Mouse (Mus musculus): ENCODE measurements around the gene Myo18a.

Gene Myo18a

DNA sequence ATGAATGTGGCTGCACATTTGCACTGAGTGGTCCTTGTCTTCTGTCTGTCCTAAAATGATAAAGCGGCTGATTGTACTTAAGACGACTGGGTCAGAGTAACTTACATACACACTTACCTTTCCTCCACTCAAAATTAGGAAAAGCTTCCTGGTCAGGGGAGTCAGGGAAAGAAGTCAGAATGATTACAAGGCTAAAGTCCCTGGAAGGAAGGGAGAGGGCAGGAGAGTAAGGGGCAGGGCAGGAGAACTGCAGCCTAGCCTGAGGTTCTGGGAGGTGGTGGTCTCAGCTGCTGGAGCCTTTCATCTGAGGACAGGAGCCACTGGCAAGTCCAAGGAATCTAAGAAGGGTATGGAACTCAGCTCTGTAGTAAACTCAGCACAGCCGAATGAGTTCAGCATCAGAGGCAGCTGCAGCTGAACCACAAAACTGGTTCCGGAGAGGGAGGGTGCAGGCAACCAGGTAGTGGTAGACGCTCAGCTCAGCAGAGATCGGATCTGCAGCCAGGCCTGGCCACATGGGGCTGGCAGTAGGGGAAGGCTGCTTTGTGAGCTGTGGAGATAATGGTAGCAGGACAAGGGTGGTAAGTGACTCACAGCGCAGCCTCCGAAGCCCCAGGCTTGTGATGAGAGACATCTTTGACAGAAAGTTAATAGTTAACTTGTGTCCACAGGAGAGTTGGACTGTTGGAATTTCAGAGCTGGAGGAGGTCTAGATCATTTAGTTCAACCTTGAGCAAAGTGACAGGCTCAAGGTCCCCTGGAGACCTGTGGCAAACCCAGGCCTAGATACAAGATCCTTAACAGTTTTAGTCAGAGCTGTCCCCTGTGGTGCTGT is 9.1 kb downstream of the Myo18a start:
- DNase-seq (ENCODE audit: low spot score): no peak

DNA sequence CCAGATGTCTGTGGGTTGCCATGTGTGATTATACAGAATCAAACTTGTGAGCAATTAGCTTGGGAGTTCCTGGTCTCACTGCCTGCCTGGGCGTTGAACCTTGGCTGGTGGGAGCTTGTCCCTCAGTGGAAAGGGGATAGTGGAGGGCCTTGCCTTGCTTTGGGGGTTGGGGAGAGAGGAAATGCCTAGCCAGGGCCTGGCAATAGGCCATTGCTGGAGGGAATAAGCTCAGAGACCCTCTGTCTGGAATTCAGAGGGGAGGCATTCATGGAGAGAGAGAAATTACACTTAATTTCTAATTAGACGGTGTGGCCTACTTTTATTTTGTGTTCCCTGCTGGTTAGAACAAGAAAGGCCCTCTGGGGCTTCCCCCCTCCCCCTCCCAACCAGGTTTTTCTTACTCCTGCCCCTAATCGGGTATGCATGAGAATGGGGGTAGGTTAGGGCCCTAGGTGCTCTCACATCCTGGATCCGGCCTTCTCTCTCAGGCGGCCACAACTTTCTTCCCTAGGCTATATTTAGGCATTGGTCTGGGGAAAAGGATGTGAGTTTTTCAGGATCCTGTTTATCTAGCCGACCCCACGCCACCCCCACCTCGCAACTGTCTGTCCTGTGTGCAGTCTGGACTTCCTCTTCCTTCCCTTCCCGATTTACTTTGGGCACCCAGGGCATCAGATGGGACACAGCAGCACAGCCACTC is 12.8 kb downstream of the Myo18a start:
- DNase-seq (ENCODE audit: low spot score): no peak

DNA sequence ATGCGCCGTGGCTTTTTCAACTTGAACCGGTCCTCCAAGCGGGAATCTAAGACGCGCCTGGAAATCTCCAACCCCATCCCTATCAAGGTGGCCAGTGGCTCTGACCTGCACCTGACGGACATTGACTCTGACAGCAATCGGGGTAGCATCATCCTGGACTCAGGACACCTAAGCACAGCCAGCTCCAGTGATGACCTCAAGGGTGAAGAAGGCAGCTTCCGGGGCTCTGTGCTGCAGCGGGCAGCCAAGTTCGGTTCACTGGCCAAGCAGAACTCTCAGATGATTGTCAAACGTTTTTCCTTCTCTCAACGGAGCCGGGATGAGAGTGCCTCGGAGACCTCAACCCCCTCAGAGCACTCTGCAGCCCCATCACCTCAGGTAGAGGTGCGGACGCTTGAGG is 14.4 kb downstream of the Myo18a start:
- DNase-seq (ENCODE audit: low spot score): no peak

GRCm38 (mm10) chr11:77777937-77778336 is 14.9 kb downstream of the Myo18a start:
- no peak for DNase-seq (ENCODE audit: low spot score)

DNA sequence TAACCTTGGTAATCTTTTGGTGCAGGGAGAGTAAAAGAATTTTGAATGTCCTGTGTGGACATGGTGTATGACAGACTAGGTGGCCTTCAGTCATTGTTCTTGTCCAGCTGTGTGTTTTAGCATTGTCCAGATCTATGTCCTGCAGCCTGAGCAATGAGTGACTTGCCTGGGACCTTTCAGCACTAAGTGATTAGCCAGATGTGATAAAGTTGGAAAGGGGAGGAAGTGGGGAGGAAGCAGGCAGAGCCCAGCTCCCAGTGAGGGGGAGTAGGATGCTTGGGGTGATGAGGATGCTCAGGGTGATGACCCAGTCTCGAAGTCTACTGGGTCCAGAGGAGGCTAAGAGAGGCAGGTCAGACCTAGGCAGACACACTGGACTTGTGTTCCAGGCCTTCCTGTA is 16.2 kb downstream of the Myo18a start:
- DNase-seq (ENCODE audit: low spot score): no peak

GRCm38 (mm10) chr11:77781088-77781487 is 18.0 kb downstream of the Myo18a start:
- DNase-seq (ENCODE audit: low spot score): no peak

GRCm38 (mm10) chr11:77782104-77782815 is 19.2 kb downstream of the Myo18a start:
- DNase-seq (ENCODE audit: low spot score): no peak

DNA sequence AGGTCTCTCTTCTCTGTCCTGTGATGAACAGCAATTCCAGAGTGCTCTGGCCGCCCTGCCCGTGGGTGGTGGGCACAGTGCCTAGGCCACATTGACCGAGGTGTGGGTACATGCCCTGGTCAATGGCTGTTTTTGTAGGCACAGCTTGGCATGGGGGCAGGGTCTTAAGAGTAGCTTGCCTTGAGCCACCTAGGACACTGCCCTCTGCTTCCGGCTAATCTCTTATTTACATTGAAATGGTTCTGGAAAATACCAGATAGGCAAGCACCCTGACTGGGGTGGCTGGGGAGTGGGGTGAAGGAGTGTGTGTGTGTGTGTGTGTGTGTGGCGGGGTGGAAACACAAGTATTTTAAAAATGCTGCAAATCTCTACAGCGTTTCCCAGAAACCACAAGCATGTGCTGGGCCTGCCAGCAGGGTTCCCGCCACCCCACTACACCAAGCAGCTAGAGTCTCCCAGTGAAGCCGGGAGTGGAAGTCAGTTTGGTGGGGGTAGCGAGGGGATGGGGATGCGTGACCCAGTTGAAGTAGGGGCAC is 20.2 kb downstream of the Myo18a start:
- no peak for DNase-seq (ENCODE audit: low spot score)

DNA sequence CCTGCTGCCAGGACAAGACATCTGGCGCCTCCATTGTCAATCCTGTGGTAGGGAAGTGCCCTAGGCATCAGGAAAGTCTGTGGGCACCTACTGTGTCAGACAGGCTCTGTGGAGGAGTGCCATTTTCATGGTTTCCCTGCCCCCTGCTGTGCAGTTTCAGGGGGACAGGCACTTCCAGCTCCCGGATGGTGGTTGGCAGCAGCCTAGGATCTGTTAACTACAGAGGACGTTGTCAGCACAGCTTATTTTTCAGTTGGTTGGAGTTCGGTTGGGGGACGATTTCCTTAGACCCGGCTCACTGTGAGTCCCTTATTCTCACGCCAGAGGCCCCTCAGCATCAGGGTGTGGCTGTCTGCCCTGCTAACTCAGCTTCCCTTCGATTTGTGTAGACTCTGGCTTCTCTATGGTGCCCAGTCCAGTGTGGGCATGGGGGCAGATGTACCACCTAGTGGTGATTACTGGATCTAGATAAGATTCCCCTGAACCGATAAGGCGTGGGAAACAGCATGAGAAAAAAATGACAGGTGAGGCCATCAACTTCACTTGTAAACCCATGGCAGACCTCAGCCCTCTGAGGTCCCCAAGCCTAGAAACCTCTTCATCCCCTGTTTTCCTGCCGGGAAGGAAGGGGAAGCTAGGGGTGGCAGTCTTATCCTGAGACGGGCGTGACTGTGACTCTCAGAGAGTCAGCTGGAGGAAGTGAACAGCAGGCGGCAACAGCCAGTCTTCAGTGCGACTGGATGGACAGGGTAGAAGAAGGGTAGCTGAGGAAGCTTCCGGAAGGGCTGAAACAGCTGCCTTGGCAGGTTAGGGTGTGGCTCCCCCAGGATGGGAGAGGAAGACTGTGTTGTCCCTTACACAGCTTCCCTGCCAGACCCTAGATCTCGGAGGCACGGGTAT is 21.0 kb downstream of the Myo18a start:
- peak; percentile 37 for DNase-seq (ENCODE audit: low spot score)

DNA sequence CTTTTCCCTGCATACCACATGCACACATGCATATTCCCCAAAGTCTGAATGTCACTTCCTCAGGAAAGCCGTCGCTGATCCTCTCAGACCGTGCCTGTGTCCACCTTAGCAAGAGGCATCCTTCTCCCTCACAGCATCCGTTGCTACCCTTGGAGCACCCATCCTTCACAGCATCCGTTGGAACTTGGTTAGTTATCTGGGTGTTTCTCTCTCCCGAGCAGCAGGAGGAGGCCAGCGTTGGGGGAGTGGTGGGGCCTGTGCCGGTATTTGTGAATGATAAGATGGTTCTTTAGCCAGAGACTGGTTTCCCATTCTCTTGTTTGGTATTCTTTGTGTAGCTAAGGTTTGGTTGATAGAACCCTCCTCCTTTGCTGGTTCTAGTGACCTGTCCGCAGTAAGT is 21.8 kb downstream of the Myo18a start:
- DNase-seq (ENCODE audit: low spot score): no peak

DNA sequence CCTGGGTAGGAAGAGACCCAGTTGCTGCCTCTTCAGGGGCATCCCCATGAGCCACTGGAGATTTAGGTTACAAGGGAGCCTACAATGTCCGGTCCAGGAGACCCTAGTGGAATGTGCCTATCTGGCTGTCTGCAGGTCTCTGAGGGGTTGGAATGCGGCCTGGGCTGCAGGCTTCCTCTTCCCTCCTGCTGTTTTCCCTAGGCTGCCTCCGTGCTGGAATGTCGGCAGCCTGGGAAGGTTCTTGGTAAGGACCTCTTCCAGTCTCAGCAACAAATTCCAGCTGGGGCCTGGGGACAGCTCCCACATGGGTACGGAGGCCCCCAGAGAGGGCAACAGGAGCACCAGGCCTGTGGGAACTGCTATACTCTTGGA is 22.3 kb downstream of the Myo18a start:
- no peak for DNase-seq (ENCODE audit: low spot score)

DNA sequence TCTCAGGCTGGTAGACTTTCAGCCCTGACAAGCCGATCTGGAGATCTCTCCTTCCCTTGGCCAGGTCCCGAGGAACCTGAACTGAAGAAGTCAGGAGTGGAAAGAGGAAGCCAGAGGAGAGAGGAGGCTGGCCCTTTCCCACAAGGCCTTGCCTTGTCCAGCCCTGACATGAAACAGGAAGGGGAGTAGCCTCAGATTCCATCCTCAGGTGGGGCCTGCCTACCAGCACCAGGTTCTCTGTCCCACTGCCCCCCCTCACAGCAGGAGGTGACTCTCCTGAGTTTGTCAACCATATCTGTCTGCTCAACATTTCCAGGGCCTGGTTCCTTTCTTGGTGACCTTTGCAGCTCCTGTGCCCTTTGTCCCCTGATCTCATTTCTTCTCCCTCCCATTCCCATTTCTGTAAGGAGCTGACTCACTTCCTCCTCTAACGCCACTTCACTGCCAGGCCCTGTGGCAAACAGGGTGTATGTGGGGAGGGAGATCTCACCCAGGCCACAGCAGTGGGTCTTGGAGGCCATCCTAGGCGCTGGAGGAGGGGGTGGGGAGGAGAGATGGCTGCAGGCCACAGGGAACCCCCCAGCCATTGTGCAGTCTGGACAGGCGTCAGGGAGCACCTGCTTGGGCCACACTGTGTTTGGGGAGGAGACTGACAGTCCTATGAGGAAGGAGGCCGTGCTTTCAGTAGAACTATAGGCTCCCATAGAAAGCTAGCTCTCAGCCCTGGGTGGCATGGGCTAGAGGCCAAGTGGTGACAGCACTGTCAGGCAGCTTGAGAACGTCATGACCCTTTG is 22.9 kb downstream of the Myo18a start:
- no peak for DNase-seq (ENCODE audit: low spot score)

DNA sequence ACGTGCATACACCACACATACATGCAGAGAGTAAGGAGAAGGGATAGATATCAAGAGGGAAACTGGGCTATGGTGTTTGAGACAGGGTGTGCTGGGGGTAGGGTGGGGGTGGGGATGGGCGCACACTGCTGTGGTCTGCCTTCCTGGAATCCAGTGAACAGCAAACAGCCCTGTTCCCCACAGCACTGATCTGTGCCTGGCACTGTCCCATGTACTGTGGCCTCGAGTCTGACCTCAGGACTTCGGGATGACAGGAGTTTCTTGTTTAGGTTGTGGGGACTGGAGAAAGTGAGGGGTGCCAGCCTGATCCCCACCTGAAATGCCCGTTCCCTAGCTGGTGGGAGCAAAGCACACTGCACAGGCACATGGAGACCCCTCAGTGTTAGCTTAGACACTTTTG is 24.7 kb downstream of the Myo18a start, which contains the start of gene Gm10277:
TSS of gene Gm10277 (minus strand) at position 41 of the 400 bp plus-strand sequence.
- no peak for DNase-seq (ENCODE audit: low spot score)

- DNase-seq (ENCODE audit: low spot score): no peak
Observed at GRCm38 (mm10) chr11:77789512-77789911, 26.5 kb downstream of the Myo18a start.

DNA sequence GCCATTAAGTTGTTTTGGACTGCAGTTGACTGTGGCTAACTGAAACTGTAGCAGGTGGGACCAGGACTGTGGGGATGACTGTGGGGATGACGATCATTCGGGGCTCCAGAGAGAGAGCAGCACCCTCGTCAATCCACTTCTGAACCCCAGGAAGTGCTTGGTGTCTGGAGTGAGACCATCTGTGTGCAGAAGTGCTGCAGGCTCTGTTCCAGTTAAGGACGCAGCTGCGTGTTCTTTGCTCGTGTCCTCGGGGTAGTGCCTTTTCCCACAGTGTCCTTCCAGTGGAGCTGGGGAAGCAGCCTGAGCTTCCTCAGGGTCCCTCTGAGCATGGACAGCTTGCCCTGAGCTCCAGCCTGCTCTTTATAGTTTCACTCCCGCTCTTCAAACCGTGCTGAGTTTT is 27.2 kb downstream of the Myo18a start:
- no peak for DNase-seq (ENCODE audit: low spot score)

DNA sequence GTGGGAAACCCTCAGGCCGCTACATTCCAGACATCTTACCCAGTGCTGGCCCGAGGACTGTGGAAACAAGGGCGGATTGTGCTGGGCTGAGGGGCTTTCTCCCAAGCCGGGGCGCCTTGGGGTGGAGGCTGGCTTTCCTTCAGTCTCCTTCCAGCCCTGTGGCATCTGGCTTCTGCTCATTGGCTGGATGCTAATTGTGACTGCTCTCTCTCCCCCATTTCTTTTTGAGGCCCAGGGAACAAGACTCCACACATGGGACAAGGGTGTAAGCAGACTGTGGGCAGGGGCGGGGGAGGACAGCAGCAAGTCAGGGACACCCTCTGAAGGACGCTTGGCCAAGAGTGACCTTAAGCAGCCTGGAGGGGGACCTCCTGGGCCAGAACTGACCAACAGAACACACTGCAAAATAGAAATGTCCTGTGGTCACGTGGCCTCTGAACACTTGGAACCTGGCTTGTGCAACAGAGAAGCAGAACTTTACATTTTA is 28.2 kb downstream of the Myo18a start:
- DNase-seq (ENCODE audit: low spot score): no peak

DNA sequence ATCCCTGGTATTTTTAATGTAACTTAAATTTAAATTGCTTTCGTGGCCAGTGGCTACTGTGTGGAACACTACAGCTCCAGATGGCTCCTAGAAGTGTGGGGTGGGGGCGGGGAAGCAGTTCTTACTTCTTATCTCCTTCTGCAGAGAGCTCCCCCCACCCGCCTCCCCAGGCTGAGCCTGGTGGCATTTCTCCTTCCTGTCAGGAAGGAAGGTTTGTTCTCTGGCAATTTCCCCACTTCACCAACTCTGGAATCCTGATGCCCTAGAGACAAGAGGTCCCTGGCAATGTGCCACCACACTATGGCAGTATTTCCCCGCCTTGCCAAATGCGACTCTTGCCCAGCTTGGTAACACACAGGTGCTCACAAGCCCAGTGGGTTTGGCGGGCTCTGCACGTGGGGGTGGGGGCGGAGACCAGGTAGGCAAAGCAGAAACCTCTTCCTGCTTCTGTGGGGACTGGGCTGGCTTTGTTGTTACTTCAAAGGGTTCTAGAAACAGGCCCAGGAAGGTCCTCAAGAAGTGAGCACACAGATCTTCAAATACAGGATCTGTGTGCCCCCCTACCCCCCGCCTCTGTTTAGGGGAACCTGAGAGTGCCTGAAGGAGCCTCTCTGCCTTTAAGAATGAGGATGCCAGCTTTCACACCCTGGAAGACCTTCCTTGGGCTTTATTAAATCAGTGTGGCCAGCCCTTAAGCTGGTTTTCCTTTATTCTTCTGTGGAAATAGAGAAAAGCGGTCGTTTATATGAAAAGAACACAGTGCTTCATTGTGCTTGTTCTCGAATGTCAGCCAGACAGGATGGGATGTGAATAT is 28.9 kb downstream of the Myo18a start:
- DNase-seq (ENCODE audit: low spot score): peak; percentile 87

- DNase-seq (ENCODE audit: low spot score): no peak
Observed at GRCm38 (mm10) chr11:77792566-77792909, 29.5 kb downstream of the Myo18a start.

GRCm38 (mm10) chr11:77793238-77793930 is 30.3 kb downstream of the Myo18a start:
- DNase-seq (ENCODE audit: low spot score): peak; percentile 97

Data from T-cell, adult 2 months (primary cell).